Mouse (Mus musculus) lung, embryonic 14.5 days (tissue): ENCODE measurements around the gene Gm20696. TPM values are rescaled to one million over a fixed set of nuclear protein-coding genes. Genes with fewer than 3 reads are reported as not detected.

Experiments used
- ATAC-seq: fragments of 200-750 bp; cut with Nextera tagmentation; 2 replicates; pipeline ENCODE4 v1.8.0; 2017; ENCODE audit warnings: mild to moderate bottlenecking, moderate TSS enrichment, moderate library complexity; ENCODE audit not compliant: insufficient read depth
- DNase-seq: peaks from one replicate; pipeline ENCODE4 v3.0.0-alpha.2; 2015
- H3K27ac ChIP-seq: fragments of 300-500 bp; sonication (generic); 2 replicates; pipeline ENCODE4 v1.5.1; 2014; ENCODE audit warnings: low read depth, mild to moderate bottlenecking, moderate library complexity
- H3K27me3 ChIP-seq: fragments of 300-500 bp; sonication (generic); 2 replicates; pipeline ENCODE4 v1.6.1; 2014; ENCODE audit warnings: low read length, control low read depth; ENCODE audit not compliant: insufficient read depth
- H3K36me3 ChIP-seq: fragments of 300-500 bp; sonication (generic); 2 replicates; pipeline ENCODE4 v1.6.1; 2014; ENCODE audit warnings: control low read depth; ENCODE audit not compliant: insufficient read depth
- H3K4me1 ChIP-seq: fragments of 300-500 bp; sonication (generic); 2 replicates; pipeline ENCODE4 v1.6.1; 2014; ENCODE audit warnings: antibody characterized with exemption, control low read depth; ENCODE audit not compliant: insufficient read depth
- H3K4me2 ChIP-seq: fragments of 300-500 bp; sonication (generic); 2 replicates; pipeline ENCODE4 v1.6.1; 2014; ENCODE audit warnings: mild to moderate bottlenecking
- H3K4me3 ChIP-seq: fragments of 300-500 bp; sonication (generic); 2 replicates; pipeline ENCODE4 v1.5.1; 2014; ENCODE audit warnings: low read depth, low read length
- H3K9ac ChIP-seq: fragments of 300-500 bp; sonication (generic); 2 replicates; pipeline ENCODE4 v1.6.1; 2014
- H3K9me3 ChIP-seq: fragments of 300-500 bp; sonication (generic); 2 replicates; pipeline ENCODE4 v1.6.1; 2016; ENCODE audit warnings: low read depth, low read length, control low read depth
- CTCF ChIP-seq: IDR thresholded peaks from 2 replicates; pipeline ENCODE4 v1.5.1; 2016; ENCODE audit warnings: antibody characterized with exemption, low read depth
- WGBS: fragments of 180-500 bp; shearing (Covaris S2); extraction: QIAGEN DNeasy Blood & Tissue Kit; methylation state at CpG from one replicate; pipeline ENCODE4 v1.1.7; 2014; 5-methylcytosine and 5-hydroxymethylcytosine counted together
- polyA plus RNA-seq: library from polyadenylated mRNA; unstranded; fragments of >200 nt; fragmentation: Nextera tagmentation; extraction: Ambion mirVana; gene quantifications from 2 replicates; pipeline ENCODE4 v1.2.1, GENCODE M21; 2014

Gene Gm20696
- polyA plus RNA-seq, 1 experiment from 2014 or later: 7.3 TPM

DNA sequence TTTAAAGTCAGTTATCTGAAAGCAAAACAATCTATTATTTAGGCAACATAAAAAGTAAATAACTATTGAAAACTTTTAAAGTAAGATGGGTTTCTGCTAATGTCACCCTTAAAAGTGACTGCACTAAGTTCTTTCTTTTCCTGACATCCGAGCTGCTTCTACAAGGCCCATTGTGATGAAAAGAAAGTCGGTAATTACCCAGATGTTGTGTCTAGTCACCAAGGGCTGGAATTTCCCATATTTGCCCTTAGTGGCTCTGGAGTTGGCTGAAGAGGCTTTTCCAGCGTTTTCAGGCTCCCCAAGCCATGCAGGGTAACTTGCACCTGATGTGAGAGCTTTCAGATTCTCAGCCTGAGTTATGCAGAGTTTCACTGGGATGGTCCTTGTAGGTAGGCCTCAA lies 125.5 kb downstream of the Gm20696 start:
- TF ChIP-seq CTCF: no peak
- H3K27ac ChIP-seq: peak overlapping the region; percentile 63; the same call in 1 of the 2 replicates
- no peak overlapping the region for H3K4me2 ChIP-seq
- WGBS: 18% methylated on average over 3 of the region's 3 CpGs
- H3K27me3 ChIP-seq: no peaks in the 10 kb centered on the region
- DNase-seq (peak; percentile 46), ATAC-seq (no peak)
- H3K9me3 ChIP-seq: no peaks in the 10 kb centered on the region
- peaks cover 11% of the 10 kb centered on the region; the same call in 1 of the 2 replicates for H3K4me1 ChIP-seq
- H3K4me3 ChIP-seq: no peak overlapping the region
- no peak overlapping the region for H3K9ac ChIP-seq
- H3K36me3 ChIP-seq: no peaks in the 10 kb centered on the region

GRCm38 (mm10) chr6:99540653-99541052 lies 125.9 kb downstream of the Gm20696 start:
- H3K9ac ChIP-seq: no peak overlapping the region
- H3K4me3 ChIP-seq: no peak overlapping the region
- no peaks in the 10 kb centered on the region for H3K9me3 ChIP-seq
- no peaks in the 10 kb centered on the region for H3K36me3 ChIP-seq
- H3K4me1 ChIP-seq: peaks cover 11% of the 10 kb centered on the region; the same call in 1 of the 2 replicates
- H3K27ac ChIP-seq: peak overlapping the region; percentile 39
- ATAC-seq: no peak
- H3K27me3 ChIP-seq: no peaks in the 10 kb centered on the region
- peak; percentile 62 for DNase-seq
- no peak for TF ChIP-seq CTCF
- WGBS: 39% methylated on average over 6 of the region's 6 CpGs
- H3K4me2 ChIP-seq: no peak overlapping the region

- 43% methylated on average over 5 of the region's 5 CpGs for WGBS
- no peak for ATAC-seq
- H3K4me3 ChIP-seq: no peak overlapping the region
Observed at GRCm38 (mm10) chr6:99540146-99540545, 126.5 kb downstream of the Gm20696 start.

GRCm38 (mm10) chr6:99538194-99538941 lies 128.2 kb downstream of the Gm20696 start:
- Histone ChIP-seq H3K27ac (peak overlapping the region; percentile 39), H3K9ac (no peak overlapping the region), H3K27me3 (no peaks in the 10 kb centered on the region), H3K9me3 (no peaks in the 10 kb centered on the region), H3K4me3 (no peak overlapping the region), H3K36me3 (no peaks in the 10 kb centered on the region), H3K4me2 (0 out of 2 replicates have a peak overlapping the region, but pooled peaks have one; percentile 2), H3K4me1 (peaks cover 11% of the 10 kb centered on the region; the same call in 1 of the 2 replicates)
- 46% methylated on average over 17 of the region's 17 CpGs for WGBS
- ATAC-seq: peak; percentile 60
- DNase-seq: peak; percentile 58
- no peak; the same call in 1 of the 2 replicates for TF ChIP-seq CTCF

More at GRCm38 (mm10) chr6:99540146-99540545, 126.5 kb downstream of the Gm20696 start:
- no peaks in the 10 kb centered on the region for H3K27me3 ChIP-seq
- no peaks in the 10 kb centered on the region for H3K9me3 ChIP-seq
- TF ChIP-seq CTCF: no peak
- H3K27ac ChIP-seq: peak overlapping the region; percentile 39
- no peaks in the 10 kb centered on the region for H3K36me3 ChIP-seq
- peak; percentile 59 for DNase-seq
- no peak overlapping the region for H3K4me2 ChIP-seq
- H3K4me1 ChIP-seq: peaks cover 11% of the 10 kb centered on the region; the same call in 1 of the 2 replicates
- H3K9ac ChIP-seq: no peak overlapping the region

DNA sequence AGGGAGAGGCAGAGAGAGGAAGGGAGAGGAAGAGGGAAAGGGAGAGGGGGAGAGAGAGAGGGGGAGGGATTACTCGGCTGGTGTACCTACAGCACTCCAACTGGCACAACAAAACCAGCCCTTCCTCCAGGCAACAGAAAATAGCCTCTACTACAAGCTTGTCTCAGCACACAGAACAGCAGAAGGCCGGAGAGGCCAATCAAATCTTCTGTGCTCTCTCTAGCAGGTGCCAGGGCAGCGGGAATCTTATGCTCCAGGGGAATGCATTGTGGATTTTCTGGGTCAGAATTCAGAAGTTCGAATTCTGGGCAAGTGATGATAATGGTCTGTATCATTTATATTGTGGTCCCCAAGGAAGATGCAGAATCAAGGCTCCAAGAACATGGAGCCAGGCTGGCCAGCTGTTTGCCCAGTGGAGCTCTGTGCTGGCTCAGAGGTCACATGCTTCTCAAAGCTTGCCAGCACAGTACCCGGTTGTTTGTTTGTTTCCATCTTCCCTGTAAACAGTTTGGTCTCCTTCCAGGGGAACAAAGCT lies 132.3 kb downstream of the Gm20696 start:
- Histone ChIP-seq H3K4me1 (0 out of 2 replicates have a peak, but pooled peaks cover 5% of the 10 kb centered on the region), H3K9me3 (no peaks in the 10 kb centered on the region), H3K4me3 (no peak overlapping the region), H3K27ac (no peak overlapping the region), H3K9ac (no peak overlapping the region), H3K36me3 (no peaks in the 10 kb centered on the region), H3K27me3 (no peaks in the 10 kb centered on the region), H3K4me2 (no peak overlapping the region)
- TF ChIP-seq CTCF: no peak
- ATAC-seq (no peak), DNase-seq (no peak)
- 58% methylated on average over 5 of the region's 5 CpGs for WGBS

GRCm38 (mm10) chr6:99532458-99532857 lies 134.1 kb downstream of the Gm20696 start:
- Histone ChIP-seq H3K27me3 (no peaks in the 10 kb centered on the region), H3K4me3 (no peak overlapping the region), H3K36me3 (no peaks in the 10 kb centered on the region), H3K9ac (no peak overlapping the region), H3K27ac (no peak overlapping the region), H3K4me1 (no peaks in the 10 kb centered on the region), H3K9me3 (peaks cover 4% of the 10 kb centered on the region; the same call in 1 of the 2 replicates), H3K4me2 (no peak overlapping the region)
- WGBS: 69% methylated on average over 4 of the region's 4 CpGs
- no peak for DNase-seq
- ATAC-seq: no peak
- no peak for TF ChIP-seq CTCF

- peaks cover 7% of the 10 kb centered on the region; the same call in 1 of the 2 replicates for H3K9me3 ChIP-seq
- DNase-seq (no peak), ATAC-seq (no peak)
- no peak overlapping the region for H3K4me2 ChIP-seq
- H3K27ac ChIP-seq: no peak overlapping the region
- H3K27me3 ChIP-seq: no peaks in the 10 kb centered on the region
- no peaks in the 10 kb centered on the region for H3K4me1 ChIP-seq
- 59% methylated on average over 2 of the region's 2 CpGs for WGBS
- H3K36me3 ChIP-seq: no peaks in the 10 kb centered on the region
- no peak overlapping the region for H3K9ac ChIP-seq
- no peak overlapping the region for H3K4me3 ChIP-seq
- TF ChIP-seq CTCF: no peak
Observed at GRCm38 (mm10) chr6:99528972-99529371, 137.6 kb downstream of the Gm20696 start.
